Mouse (Mus musculus) stomach, embryonic 15.5 days (tissue): Measurements from ENCODE around the gene Dclk1. TPM values are rescaled to one million over a fixed set of nuclear protein-coding genes. Genes with fewer than 3 reads are reported as not detected.

ENCODE experiments used
- ATAC-seq: fragments of 200-750 bp; cut with Nextera tagmentation; 2 replicates; pipeline ENCODE4 v1.8.0; 2017; ENCODE audit warnings: low read depth, moderate number of reproducible peaks, moderate TSS enrichment; ENCODE audit not compliant: insufficient read depth, low FRiP score
- H3K27ac ChIP-seq: fragments of 300-500 bp; sonication (generic); 2 replicates; pipeline ENCODE4 v1.5.1; 2015; ENCODE audit warnings: mild to moderate bottlenecking, inconsistent platforms
- H3K27me3 ChIP-seq: fragments of 300-500 bp; sonication (generic); replicated peaks from 2 replicates; pipeline ENCODE4 v1.6.1; 2015; ENCODE audit warnings: inconsistent platforms
- H3K36me3 ChIP-seq: fragments of 300-500 bp; sonication (generic); 2 replicates; pipeline ENCODE4 v1.6.1; 2015; ENCODE audit warnings: inconsistent platforms
- H3K4me1 ChIP-seq: fragments of 300-500 bp; sonication (generic); 2 replicates; pipeline ENCODE4 v1.6.1; 2015; ENCODE audit warnings: inconsistent platforms
- H3K4me2 ChIP-seq: fragments of 300-500 bp; sonication (generic); 2 replicates; pipeline ENCODE4 v1.6.1; 2015; ENCODE audit warnings: mild to moderate bottlenecking, inconsistent platforms
- H3K4me3 ChIP-seq: fragments of 300-500 bp; sonication (generic); replicated peaks from 2 replicates; pipeline ENCODE4 v1.5.1; 2015; ENCODE audit warnings: inconsistent platforms
- H3K9ac ChIP-seq: fragments of 300-500 bp; sonication (generic); 2 replicates; pipeline ENCODE4 v1.6.1; 2015; ENCODE audit warnings: inconsistent platforms
- H3K9me3 ChIP-seq: fragments of 300-500 bp; sonication (generic); 2 replicates; pipeline ENCODE4 v1.6.1; 2016; ENCODE audit warnings: inconsistent platforms
- whole genome bisulfite sequencing: fragments of 180-500 bp; shearing (Covaris S2); methylation state at CpG from one replicate; pipeline ENCODE4 v1.1.7; 2015; 5-methylcytosine and 5-hydroxymethylcytosine counted together
- polyA plus RNA-seq: library from polyadenylated mRNA; unstranded; fragments of >200 nt; fragmentation: Nextera tagmentation; extraction: Ambion mirVana; gene quantifications from 2 replicates; pipeline ENCODE4 v1.2.1, GENCODE M21; 2015

Dclk1 gene
- polyA plus RNA-seq, 1 experiment from 2014 or later, result 13.4 TPM

GRCm38 (mm10) chr3:55373689-55374088 lies 131.5 kb downstream of the Dclk1 start:
- no peaks in the 10 kb centered on the region for H3K36me3 ChIP-seq
- peak overlapping the region; percentile 69 for H3K4me2 ChIP-seq
- H3K27ac ChIP-seq, result no peak overlapping the region
- H3K4me1 ChIP-seq, result no peaks in the 10 kb centered on the region
- 2% methylated on average over 11 of the region's 11 CpGs for WGBS
- H3K4me3 ChIP-seq, result peak overlapping the region; percentile 41
- no peaks in the 10 kb centered on the region for H3K27me3 ChIP-seq
- peak; percentile 47; the same call in 1 of the 2 replicates for ATAC-seq
- no peak overlapping the region for H3K9ac ChIP-seq
- no peaks in the 10 kb centered on the region for H3K9me3 ChIP-seq

GRCm38 (mm10) chr3:55378591-55378990 lies 136.4 kb downstream of the Dclk1 start:
- no peaks in the 10 kb centered on the region for H3K4me1 ChIP-seq
- WGBS, result 90% methylated on average over 6 of the region's 6 CpGs
- no peak overlapping the region for H3K27ac ChIP-seq
- H3K9me3 ChIP-seq, result no peaks in the 10 kb centered on the region
- no peak overlapping the region for H3K4me2 ChIP-seq
- no peak overlapping the region for H3K9ac ChIP-seq
- ATAC-seq, result no peak
- no peaks in the 10 kb centered on the region for H3K27me3 ChIP-seq
- no peaks in the 10 kb centered on the region for H3K36me3 ChIP-seq
- no peak overlapping the region for H3K4me3 ChIP-seq

GRCm38 (mm10) chr3:55380471-55380870 lies 138.3 kb downstream of the Dclk1 start:
- no peaks in the 10 kb centered on the region for H3K4me1 ChIP-seq
- H3K36me3 ChIP-seq, result no peaks in the 10 kb centered on the region
- no peaks in the 10 kb centered on the region for H3K9me3 ChIP-seq
- no peaks in the 10 kb centered on the region for H3K27me3 ChIP-seq
- no peak overlapping the region for H3K27ac ChIP-seq
- ATAC-seq, result no peak
- H3K4me3 ChIP-seq, result no peak overlapping the region
- H3K9ac ChIP-seq, result no peak overlapping the region
- WGBS, result 65% methylated on average over 9 of the region's 9 CpGs
- no peak overlapping the region for H3K4me2 ChIP-seq

- H3K36me3 ChIP-seq, result no peaks in the 10 kb centered on the region
- 43% methylated on average over 3 of the region's 3 CpGs for WGBS
- H3K4me3 ChIP-seq, result no peak overlapping the region
- ATAC-seq, result 0 out of 2 replicates have a peak, but pooled peaks have one; percentile 31
- no peaks in the 10 kb centered on the region for H3K9me3 ChIP-seq
- H3K4me2 ChIP-seq, result no peak overlapping the region
- H3K27ac ChIP-seq, result no peak overlapping the region
- H3K27me3 ChIP-seq, result no peaks in the 10 kb centered on the region
- no peaks in the 10 kb centered on the region for H3K4me1 ChIP-seq
- H3K9ac ChIP-seq, result no peak overlapping the region
Observed at GRCm38 (mm10) chr3:55392605-55393004, 150.4 kb downstream of the Dclk1 start.

- no peak overlapping the region for H3K9ac ChIP-seq
- WGBS, result 53% methylated on average over 3 of the region's 3 CpGs
- no peaks in the 10 kb centered on the region for H3K4me1 ChIP-seq
- no peaks in the 10 kb centered on the region for H3K9me3 ChIP-seq
- no peaks in the 10 kb centered on the region for H3K27me3 ChIP-seq
- no peak overlapping the region for H3K4me2 ChIP-seq
- H3K4me3 ChIP-seq, result no peak overlapping the region
- ATAC-seq, result no peak
- H3K36me3 ChIP-seq, result no peaks in the 10 kb centered on the region
- no peak overlapping the region for H3K27ac ChIP-seq
Observed at GRCm38 (mm10) chr3:55393549-55393948, 151.4 kb downstream of the Dclk1 start.

GRCm38 (mm10) chr3:55396792-55397191 lies 154.6 kb downstream of the Dclk1 start:
- Histone ChIP-seq H3K4me2 (no peak overlapping the region), H3K27me3 (no peaks in the 10 kb centered on the region), H3K36me3 (no peaks in the 10 kb centered on the region), H3K4me1 (no peaks in the 10 kb centered on the region), H3K27ac (no peak overlapping the region), H3K9me3 (no peaks in the 10 kb centered on the region), H3K9ac (no peak overlapping the region), H3K4me3 (no peak overlapping the region)
- WGBS, result 75% methylated on average over 2 of the region's 2 CpGs
- no peak for ATAC-seq

GRCm38 (mm10) chr3:55397752-55398693 lies 155.9 kb downstream of the Dclk1 start:
- H3K27ac ChIP-seq, result no peak overlapping the region
- H3K9ac ChIP-seq, result no peak overlapping the region
- 79% methylated on average over 6 of the region's 6 CpGs for WGBS
- no peak for ATAC-seq
- H3K9me3 ChIP-seq, result no peaks in the 10 kb centered on the region
- H3K4me1 ChIP-seq, result no peaks in the 10 kb centered on the region
- H3K4me2 ChIP-seq, result no peak overlapping the region
- H3K36me3 ChIP-seq, result no peaks in the 10 kb centered on the region
- H3K4me3 ChIP-seq, result no peak overlapping the region
- no peaks in the 10 kb centered on the region for H3K27me3 ChIP-seq

GRCm38 (mm10) chr3:55401236-55401635 lies 159.1 kb downstream of the Dclk1 start:
- Histone ChIP-seq H3K4me1 (no peaks in the 10 kb centered on the region), H3K4me3 (no peak overlapping the region), H3K4me2 (no peak overlapping the region), H3K27me3 (no peaks in the 10 kb centered on the region), H3K36me3 (no peaks in the 10 kb centered on the region), H3K9ac (no peak overlapping the region), H3K9me3 (no peaks in the 10 kb centered on the region), H3K27ac (no peak overlapping the region)
- no peak for ATAC-seq
- WGBS, result 71% methylated on average over 1 of the region's 1 CpGs

GRCm38 (mm10) chr3:55404751-55405150 lies 162.6 kb downstream of the Dclk1 start:
- no peak for ATAC-seq
- H3K27ac ChIP-seq, result no peak overlapping the region
- H3K9me3 ChIP-seq, result no peaks in the 10 kb centered on the region
- no peak overlapping the region for H3K4me3 ChIP-seq
- no peaks in the 10 kb centered on the region for H3K36me3 ChIP-seq
- WGBS, result 91% methylated on average over 7 of the region's 7 CpGs
- no peaks in the 10 kb centered on the region for H3K4me1 ChIP-seq
- H3K27me3 ChIP-seq, result no peaks in the 10 kb centered on the region
- H3K4me2 ChIP-seq, result no peak overlapping the region
- no peak overlapping the region for H3K9ac ChIP-seq

- Histone ChIP-seq H3K27ac (no peak overlapping the region), H3K27me3 (no peaks in the 10 kb centered on the region)
- no peak for ATAC-seq
Observed at GRCm38 (mm10) chr3:55406616-55407015, 164.5 kb downstream of the Dclk1 start.

GRCm38 (mm10) chr3:55411547-55411946 lies 169.4 kb downstream of the Dclk1 start:
- Histone ChIP-seq H3K36me3 (no peaks in the 10 kb centered on the region), H3K27me3 (no peaks in the 10 kb centered on the region), H3K9ac (no peak overlapping the region), H3K4me2 (no peak overlapping the region), H3K27ac (no peak overlapping the region), H3K9me3 (no peaks in the 10 kb centered on the region), H3K4me3 (no peak overlapping the region), H3K4me1 (0 out of 2 replicates have a peak, but pooled peaks cover 3% of the 10 kb centered on the region)
- no peak for ATAC-seq

More at GRCm38 (mm10) chr3:55406616-55407015, 164.5 kb downstream of the Dclk1 start:
- no peak overlapping the region for H3K4me3 ChIP-seq
- no peaks in the 10 kb centered on the region for H3K9me3 ChIP-seq
- H3K4me2 ChIP-seq, result no peak overlapping the region
- no peaks in the 10 kb centered on the region for H3K36me3 ChIP-seq
- H3K9ac ChIP-seq, result no peak overlapping the region
- WGBS, result 75% methylated on average over 7 of the region's 7 CpGs
- no peaks in the 10 kb centered on the region for H3K4me1 ChIP-seq

- WGBS, result 30% methylated on average over 14 of the region's 14 CpGs
- no peak for ATAC-seq
- Histone ChIP-seq H3K4me2 (peak overlapping the region; percentile 40), H3K4me3 (no peak overlapping the region), H3K4me1 (0 out of 2 replicates have a peak, but pooled peaks cover 3% of the 10 kb centered on the region), H3K27me3 (no peaks in the 10 kb centered on the region), H3K27ac (no peak overlapping the region), H3K9ac (no peak overlapping the region), H3K9me3 (no peaks in the 10 kb centered on the region), H3K36me3 (no peaks in the 10 kb centered on the region)
Observed at GRCm38 (mm10) chr3:55415527-55415950, 173.4 kb downstream of the Dclk1 start.
